Mouse (Mus musculus) lung, adult 2 months (tissue): ENCODE data around the gene Bmyc. TPM values are rescaled to one million over a fixed set of nuclear protein-coding genes. Genes with fewer than 3 reads are reported as not detected.

Experiments
- DNase-seq: peaks from one replicate; pipeline ENCODE4 v3.0.0; 2022
- H3K4me1 ChIP-seq: fragments of 200-500 bp; 2 replicates; pipeline ENCODE4 v1.6.1; 2011; ENCODE audit warnings: low read length; ENCODE audit not compliant: control insufficient read depth, insufficient read depth
- H3K4me3 ChIP-seq: fragments of 200-500 bp; replicated peaks from 2 replicates; pipeline ENCODE3; 2011; ENCODE audit warnings: low read depth, mild to moderate bottlenecking, control low read depth, low read length; ENCODE audit errors: extremely low read depth
- CTCF ChIP-seq: fragments of 200-500 bp; IDR thresholded peaks from 2 replicates; pipeline ENCODE4 v1.5.1; 2011; ENCODE audit warnings: mild to moderate bottlenecking, low read length, control low read depth; ENCODE audit not compliant: insufficient read depth
- POLR2A ChIP-seq: fragments of 200-500 bp; IDR thresholded peaks from 2 replicates; pipeline ENCODE4 v1.6.1; 2011; ENCODE audit warnings: low read depth, mild to moderate bottlenecking, control low read depth, low read length, borderline replicate concordance; ENCODE audit errors: extremely low read depth
- WGBS: fragments of 180-500 bp; shearing (Covaris S2); methylation state at CpG from one replicate; pipeline ENCODE4 v1.1.7; 2018; 5-methylcytosine and 5-hydroxymethylcytosine counted together
- polyA plus RNA-seq: library from polyadenylated mRNA; depleted of rRNA; stranded (reverse); fragments of >200 nt; gene quantifications from 2 replicates; pipeline ENCODE4 v1.2.3, GENCODE M21; 2012; rRNA removed

Gene Bmyc
- polyA plus RNA-seq = 39.5 and 49.7 TPM in 2 replicates

DNA sequence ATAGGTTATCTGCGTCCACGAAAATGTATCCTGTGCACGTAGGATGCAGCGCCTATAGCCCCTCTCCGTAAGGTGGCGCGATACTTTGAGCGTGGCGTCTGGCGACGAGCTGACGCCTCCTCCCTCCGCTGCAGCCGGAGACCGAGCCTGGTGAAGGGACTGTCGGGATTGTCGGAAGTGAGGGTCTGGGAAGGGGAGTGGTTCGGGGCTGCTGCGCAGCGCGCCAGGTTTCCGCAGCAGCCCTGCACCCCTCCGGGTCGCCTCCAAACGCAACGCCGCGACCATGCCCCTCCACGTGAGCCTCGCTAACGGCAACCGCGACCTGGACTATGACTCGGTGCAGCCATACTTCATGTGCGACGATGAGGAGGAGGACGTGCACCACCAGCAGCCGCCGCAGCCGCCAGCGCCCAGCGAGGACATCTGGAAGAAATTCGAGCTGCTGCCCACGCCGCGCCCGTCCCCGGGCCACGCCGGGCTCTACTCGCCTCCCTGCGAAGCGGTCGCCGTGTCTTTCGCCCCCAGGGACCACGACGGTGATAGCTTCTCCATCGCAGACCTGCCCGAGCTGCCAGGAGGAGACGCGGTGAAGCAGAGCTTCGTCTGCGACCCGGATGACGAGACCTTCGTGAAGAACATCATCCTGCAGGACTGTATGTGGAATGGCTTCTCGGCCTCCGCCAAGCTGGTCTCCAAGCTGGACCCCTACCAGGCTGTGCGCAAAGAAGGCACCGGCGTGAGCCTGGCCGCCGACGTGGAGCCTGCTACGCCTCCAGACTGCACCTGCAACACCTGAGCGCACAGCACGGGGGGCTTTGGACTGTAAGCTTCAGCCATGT, at the start of gene Bmyc:
Gene Bmyc (plus strand): TSS at position 97 of the 839 bp plus-strand sequence.
- TF ChIP-seq CTCF (peak; percentile 56), POLR2A (peak; percentile 11; the same call in 1 of the 2 replicates)
- no peaks in the 10 kb centered on the region; the same call in 1 of the 2 replicates for H3K4me1 ChIP-seq
- H3K4me3 ChIP-seq = peak within 1 kb of the TSS; percentile 78
- DNase-seq = peak; percentile 71
- under 1% methylated on average over 78 of the region's 78 CpGs for WGBS

DNA sequence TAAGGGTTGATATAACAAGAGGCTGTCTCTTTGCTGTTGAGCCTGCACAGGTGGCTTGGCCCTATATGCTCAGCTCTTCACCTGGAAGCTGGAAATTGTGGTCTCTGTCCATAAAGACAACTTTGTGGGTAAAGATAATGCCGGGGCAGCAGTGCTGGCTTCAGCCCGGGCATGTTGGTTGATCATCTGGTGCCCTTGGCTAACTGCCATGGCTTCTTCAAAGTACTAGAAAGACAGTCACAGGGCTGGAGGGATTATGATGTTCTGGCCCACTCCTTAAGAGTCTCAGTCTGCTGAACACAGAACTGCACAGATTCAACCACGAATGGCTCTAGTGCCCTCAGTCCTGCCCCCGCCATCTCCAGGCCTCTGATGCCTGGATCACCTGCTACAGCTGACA, 49.3 kb upstream of the Bmyc start:
- DNase-seq = no peak
- Histone ChIP-seq H3K4me1 (no peaks in the 10 kb centered on the region), H3K4me3 (no peak overlapping the region)
- TF ChIP-seq POLR2A (no peak), CTCF (no peak)
- 73% methylated on average over 4 of the region's 4 CpGs for WGBS

DNA sequence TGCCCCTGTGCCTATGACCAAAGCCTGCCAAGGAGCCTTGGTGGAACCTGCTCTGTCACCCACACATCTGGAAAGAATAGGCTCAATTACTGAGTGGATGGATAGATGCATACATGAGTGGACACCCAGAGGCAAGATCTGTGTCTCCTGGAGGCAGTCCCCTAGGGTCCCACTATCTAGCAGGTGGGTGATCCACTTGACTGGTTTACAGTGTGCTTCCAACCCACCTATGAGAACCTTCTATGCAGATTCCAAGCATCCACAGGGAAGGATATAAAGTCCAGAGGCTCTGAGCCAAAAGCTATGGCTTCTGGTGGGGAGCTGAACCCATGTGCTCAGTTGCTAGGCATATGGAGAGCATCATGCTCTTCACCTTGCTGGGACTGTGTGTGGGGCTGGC, 48.9 kb upstream of the Bmyc start, which contains the start of gene Lcn5:
Gene Lcn5 (plus strand): TSS at position 301 of the 400 bp plus-strand sequence.
- H3K4me1 ChIP-seq = no peaks in the 10 kb centered on the region
- DNase-seq = no peak
- H3K4me3 ChIP-seq = no peak within 1 kb of the TSS
- no peak for TF ChIP-seq POLR2A
- TF ChIP-seq CTCF = no peak

DNA sequence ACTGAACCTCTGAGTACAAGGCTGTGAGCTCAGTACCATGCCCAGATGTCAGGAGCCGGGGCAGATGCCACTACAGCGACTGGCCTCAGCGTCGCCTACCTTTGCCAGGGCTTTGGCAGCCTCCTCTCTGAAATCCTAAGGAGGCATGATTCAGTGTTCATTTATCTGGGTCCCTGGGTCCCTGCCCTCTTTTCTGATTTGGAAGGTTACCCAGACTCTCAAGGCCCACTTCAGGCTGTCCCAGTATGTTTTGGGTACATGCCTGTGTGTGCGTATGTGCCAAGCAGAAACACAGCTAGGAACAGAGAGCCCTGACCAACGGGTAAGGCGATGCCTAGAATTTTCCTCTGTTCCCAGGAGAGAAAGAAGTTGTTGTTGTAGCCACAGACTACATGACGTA, 46.3 kb upstream of the Bmyc start:
- TF ChIP-seq CTCF (no peak), POLR2A (no peak)
- DNase-seq = no peak
- WGBS = 75% methylated on average over 8 of the region's 8 CpGs
- no peaks in the 10 kb centered on the region for H3K4me1 ChIP-seq
- H3K4me3 ChIP-seq = no peak overlapping the region

DNA sequence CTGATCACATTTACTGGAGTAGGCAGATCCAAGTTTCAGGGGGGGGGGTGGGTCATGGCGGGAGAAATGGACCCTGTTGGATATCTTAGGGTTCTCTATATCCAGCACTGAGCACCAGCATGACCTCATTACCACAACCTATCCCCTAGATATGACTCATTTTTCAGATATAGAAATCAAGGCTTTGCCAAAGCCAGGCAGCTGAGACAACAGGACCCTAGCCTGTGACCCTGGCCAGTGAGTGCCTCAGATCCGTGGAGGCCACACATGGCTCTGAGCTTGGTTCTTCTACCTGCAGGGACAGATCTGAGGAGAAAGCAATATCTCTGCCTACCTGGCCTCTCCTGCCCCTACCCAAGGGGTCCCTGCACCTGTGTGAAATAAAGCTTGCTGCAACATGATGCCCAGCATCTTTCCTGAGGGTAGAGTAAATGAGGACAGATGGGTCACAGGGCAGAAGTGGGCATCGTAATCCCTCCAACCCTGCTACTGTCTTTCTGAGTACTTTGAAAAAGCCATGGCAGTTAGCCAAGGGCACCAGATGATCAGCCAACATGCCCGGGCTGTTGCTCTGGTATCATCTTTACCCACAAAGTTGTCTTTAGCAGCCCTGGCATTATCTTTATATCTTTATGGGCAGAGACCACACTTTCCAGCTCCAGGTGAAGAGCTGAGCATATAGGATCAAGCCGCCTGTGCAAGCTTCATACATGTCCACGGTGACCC, 45.1 kb upstream of the Bmyc start:
- 77% methylated on average over 6 of the region's 6 CpGs for WGBS
- H3K4me1 ChIP-seq = no peaks in the 10 kb centered on the region
- H3K4me3 ChIP-seq = no peak overlapping the region
- DNase-seq = no peak
- TF ChIP-seq CTCF (no peak), POLR2A (no peak)

DNA sequence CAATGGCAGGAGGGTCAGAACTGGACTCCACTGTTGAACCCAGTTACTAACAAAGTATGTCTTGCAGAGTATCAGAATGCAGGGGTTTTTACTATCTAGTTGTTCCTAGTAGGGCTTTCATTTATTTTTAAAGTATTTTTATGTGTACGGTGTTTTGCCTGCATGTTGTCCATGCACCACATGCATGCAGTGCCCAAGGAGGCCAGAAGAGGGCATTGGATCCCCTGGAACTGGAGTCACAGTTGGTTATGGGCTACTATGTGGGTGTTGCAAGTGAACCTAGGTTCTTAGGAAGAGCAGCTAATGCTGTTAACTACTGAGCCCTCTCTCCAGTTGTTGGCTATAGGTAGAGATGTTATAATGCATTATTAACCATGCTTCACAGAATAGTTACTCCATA, 43.0 kb upstream of the Bmyc start:
- 50% methylated on average over 1 of the region's 1 CpGs for WGBS

DNA sequence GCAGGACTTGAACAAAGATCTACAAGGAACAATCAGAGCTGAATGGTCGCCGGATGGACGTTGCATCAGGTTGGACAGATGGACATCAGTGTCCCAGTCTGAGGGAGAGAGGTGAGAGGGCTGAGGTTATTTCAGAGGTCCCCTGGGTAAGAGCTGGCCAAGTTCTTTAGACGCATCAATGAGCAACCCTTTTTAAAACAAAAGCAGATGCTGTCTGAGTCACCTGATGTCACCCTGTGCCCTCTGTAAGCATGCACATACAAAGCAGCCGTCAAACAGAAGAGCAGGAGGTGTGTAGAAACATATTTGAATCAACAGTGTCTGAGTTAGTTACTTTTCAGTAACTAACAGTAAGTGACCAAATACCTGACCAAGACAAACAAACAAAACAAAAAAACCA, 42.4 kb upstream of the Bmyc start:
- WGBS = 81% methylated on average over 5 of the region's 5 CpGs
- Histone ChIP-seq H3K4me1 (no peaks in the 10 kb centered on the region), H3K4me3 (no peak overlapping the region)
- no peak for TF ChIP-seq POLR2A
- no peak for TF ChIP-seq CTCF
- DNase-seq = no peak

More for the DNA sequence above, 43.0 kb upstream of the Bmyc start:
- DNase-seq = peak; percentile 31
- Histone ChIP-seq H3K4me3 (no peak overlapping the region), H3K4me1 (no peaks in the 10 kb centered on the region)
- TF ChIP-seq CTCF = peak; percentile 73
- TF ChIP-seq POLR2A = no peak

DNA sequence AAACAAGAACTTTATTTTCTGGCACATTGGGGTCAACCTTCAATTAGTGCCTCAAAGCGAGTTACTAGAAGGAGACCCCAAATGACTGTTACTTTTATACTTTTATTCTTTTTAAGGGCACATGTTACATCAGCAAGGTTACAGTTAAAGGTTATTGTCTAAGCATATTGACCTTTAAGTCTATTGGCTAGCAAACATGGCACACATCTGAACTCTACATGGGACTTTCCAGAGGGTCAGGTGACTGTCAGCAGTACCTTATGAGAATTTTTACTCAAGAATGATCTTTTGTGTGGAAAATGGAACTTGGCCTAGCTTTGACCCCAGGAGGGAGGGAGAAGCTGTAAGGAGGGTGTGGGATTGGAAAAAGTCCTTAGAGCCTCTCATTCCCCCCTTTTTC, 40.0 kb upstream of the Bmyc start:
- TF ChIP-seq CTCF = no peak
- TF ChIP-seq POLR2A = no peak
- no peak for DNase-seq
- Histone ChIP-seq H3K4me1 (no peaks in the 10 kb centered on the region), H3K4me3 (no peak overlapping the region)
- WGBS = 48% methylated on average over 1 of the region's 1 CpGs

DNA sequence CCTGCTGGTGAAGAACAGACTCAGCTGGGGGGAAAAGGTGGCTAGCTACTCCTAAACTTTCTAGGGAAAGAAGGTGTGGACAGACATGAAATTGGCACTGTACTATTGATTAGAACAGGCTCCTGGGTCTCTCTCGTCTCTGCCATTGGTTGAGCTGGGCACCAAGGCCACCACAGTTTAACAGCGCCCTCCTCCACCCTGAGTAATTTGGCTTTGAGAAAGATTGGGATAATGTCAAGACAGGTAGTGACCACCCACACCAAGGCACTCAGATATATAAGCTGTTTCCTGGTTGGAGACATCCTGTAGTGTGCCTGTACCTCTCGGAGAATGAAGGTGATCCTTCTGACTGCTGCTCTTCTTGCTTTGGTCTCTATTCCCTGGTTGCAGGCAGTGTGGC, 30.1 kb upstream of the Bmyc start, which contains the start of gene Lcn6:
Gene Lcn6 (plus strand): TSS at position 301 of the 400 bp plus-strand sequence.
- WGBS = 89% methylated on average over 3 of the region's 3 CpGs
- DNase-seq = no peak
- no peaks in the 10 kb centered on the region for H3K4me1 ChIP-seq
- H3K4me3 ChIP-seq = no peak within 1 kb of the TSS
- TF ChIP-seq CTCF (no peak), POLR2A (no peak)

DNA sequence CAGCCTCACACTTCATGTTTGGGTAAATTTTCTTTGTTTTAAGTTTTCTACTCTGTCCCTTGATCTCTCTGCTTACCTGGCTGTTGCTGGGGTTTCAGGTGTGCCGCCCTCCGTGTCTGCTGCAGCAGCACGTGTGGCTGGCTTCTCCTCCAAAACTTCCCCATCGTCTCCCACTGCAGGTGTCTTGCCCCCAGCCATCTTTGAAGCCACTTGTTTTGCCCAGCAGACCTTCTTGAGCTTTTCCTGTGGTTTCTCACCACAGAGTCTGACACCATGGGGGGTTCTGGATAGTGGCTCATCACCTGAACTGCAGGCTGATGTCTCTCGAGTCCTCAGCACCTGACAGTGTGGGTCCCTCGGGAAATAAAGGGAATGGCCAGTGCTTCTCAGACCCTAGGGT, 27.0 kb upstream of the Bmyc start:
- no peak overlapping the region for H3K4me3 ChIP-seq
- DNase-seq = no peak
- 78% methylated on average over 6 of the region's 6 CpGs for WGBS

More for the DNA sequence above, 27.0 kb upstream of the Bmyc start:
- no peak for TF ChIP-seq CTCF
- TF ChIP-seq POLR2A = no peak
- H3K4me1 ChIP-seq = no peaks in the 10 kb centered on the region
